22 mouse cellular contexts compared by ENCODE assay signal in the genomic region with DNA sequence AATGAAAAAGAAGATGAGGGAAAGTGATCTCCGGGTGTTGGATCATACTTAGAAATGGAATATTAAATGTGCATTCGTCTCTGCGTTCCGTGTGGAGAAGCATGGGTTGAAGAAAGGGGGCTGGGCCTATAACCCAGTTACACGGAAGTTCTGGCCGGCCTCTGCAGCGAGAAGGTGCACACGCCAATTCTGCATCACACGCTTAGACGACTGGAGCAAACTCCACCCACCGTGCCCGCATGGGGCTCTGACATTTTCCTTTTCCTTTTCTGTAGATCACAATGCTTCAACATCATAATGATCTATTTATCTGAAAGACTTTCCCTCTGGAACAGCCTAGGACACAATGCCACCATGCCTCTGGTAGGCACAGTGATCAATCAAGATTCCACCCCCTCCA.
"Had no signal": no experiment of that assay in that cellular context is flagged by ENCODE, and none has a peak within 500 bp of the region (broad histone marks: within the 10 kb centered on the region; RNA-seq: fewer than 3 reads in every experiment).

No protein-coding gene starts in this region.

- ATAC-seq: liver, embryonic 12.5 days; midbrain, embryonic 13.5 days; midbrain, embryonic 16.5 days had no signal

- H3K4me1 ChIP-seq: stomach, embryonic 15.5 days had no signal

- H3K36me3 ChIP-seq: lung, embryonic 15.5 days; stomach, embryonic 15.5 days had no signal

- H3K9me3 ChIP-seq: limb, embryonic 12.5 days; limb, embryonic 15.5 days; liver, embryonic 12.5 days; liver, embryonic 15.5 days; lung, embryonic 15.5 days; megakaryocyte, embryonic 14.5 days; midbrain, embryonic 10.5 days; midbrain, embryonic 13.5 days; neural tube, embryonic 13.5 days; stomach, embryonic 15.5 days had no signal

- H3K4me2 ChIP-seq: limb, embryonic 12.5 days; limb, embryonic 15.5 days; liver, embryonic 12.5 days; liver, embryonic 15.5 days; lung, embryonic 15.5 days; midbrain, embryonic 13.5 days; neural tube, embryonic 13.5 days; stomach, embryonic 15.5 days had no signal

- DNase-seq: kidney, adult 9 months; kidney, postnatal 14 days; kidney, postnatal 4 days; left cerebral cortex, postnatal 4 days; lung, adult 18-20 months; lung, postnatal 10 days; lung, postnatal 36 days; right cerebral cortex, postnatal 4 days; spleen, adult 18-20 months; thymus, postnatal 36 days had no signal

- H3K27ac ChIP-seq: limb, embryonic 12.5 days; limb, embryonic 15.5 days; liver, embryonic 15.5 days; lung, embryonic 15.5 days; midbrain, embryonic 10.5 days; midbrain, embryonic 13.5 days; neural tube, embryonic 13.5 days had no signal

- H3K9ac ChIP-seq: limb, embryonic 12.5 days; limb, embryonic 15.5 days; liver, embryonic 12.5 days; liver, embryonic 15.5 days; lung, embryonic 15.5 days; midbrain, embryonic 13.5 days; neural tube, embryonic 13.5 days; stomach, embryonic 15.5 days had no signal

- H3K4me3 ChIP-seq: limb, embryonic 12.5 days; limb, embryonic 15.5 days; liver, embryonic 12.5 days; liver, embryonic 15.5 days; lung, embryonic 15.5 days; megakaryocyte, embryonic 14.5 days; midbrain, embryonic 10.5 days; midbrain, embryonic 13.5 days; myocyte; neural tube, embryonic 13.5 days; stomach, embryonic 15.5 days had no signal

- H3K27me3 ChIP-seq: limb, embryonic 12.5 days; limb, embryonic 15.5 days; liver, embryonic 12.5 days; liver, embryonic 15.5 days; lung, embryonic 15.5 days; megakaryocyte, embryonic 14.5 days; midbrain, embryonic 13.5 days; neural tube, embryonic 13.5 days; stomach, embryonic 15.5 days had no signal
